Mouse (Mus musculus): ENCODE measurements around the gene Prpf8.

DNA sequence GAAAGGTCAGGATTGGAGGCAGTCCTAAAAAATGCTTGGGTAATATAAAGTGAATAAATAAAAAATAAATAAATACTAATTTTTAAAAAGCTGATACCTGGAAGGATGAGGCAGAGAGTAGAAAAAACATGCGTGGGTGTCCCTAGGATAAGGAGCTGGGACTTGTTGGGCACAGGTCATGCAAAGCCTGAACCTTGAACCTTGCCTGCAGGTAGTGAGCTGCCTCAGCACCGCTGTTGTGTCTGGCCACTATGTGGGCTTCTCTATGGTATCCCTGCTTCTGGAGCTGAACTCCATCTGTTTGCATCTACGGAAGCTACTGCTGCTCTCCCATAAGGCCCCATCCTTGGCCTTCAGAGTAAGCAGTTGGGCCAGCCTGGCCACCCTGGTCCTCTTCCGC, 17.4 kb upstream of the Prpf8 start:
- TF ChIP-seq CTCF (IDR thresholded peaks at IDR 0.05; ENCODE audit: extremely low read depth, insufficient read depth, insufficient read length, insufficient replicate concordance) (no peak), POLR2A (IDR thresholded peaks at IDR 0.05; ENCODE audit: low read depth, low read length) (no peak)
